22 mouse cellular contexts compared by ENCODE assay signal in genomic region chr4:40157500-40158223, GRCm38 (mm10). TPM values are rescaled to one million over a fixed set of nuclear protein-coding genes. Genes with fewer than 3 reads are reported as not detected.
DNase-seq lines count a peak whose midpoint lies in the region; ATAC-seq and TF ChIP-seq lines count a peak whose summit lies in the region.
"Had no signal": no experiment of that assay in that cellular context is flagged by ENCODE, and none has a peak within 500 bp of the region (broad histone marks: within the 10 kb centered on the region; RNA-seq: fewer than 3 reads in every experiment).

No protein-coding gene starts in this region.

- H3K4me3 ChIP-seq in gastrocnemius, adult 2 months: no peak overlapping the region
- no peak overlapping the region for H3K4me3 ChIP-seq in liver, embryonic 15.5 days (replicated peaks)
- no peak overlapping the region for H3K4me3 ChIP-seq in liver, embryonic 12.5 days
- H3K4me3 ChIP-seq in liver, postnatal 0 days (ENCODE audit: low read depth, low read length): no peak overlapping the region
- H3K4me3 ChIP-seq: heart, embryonic 13.5 days; left cerebral cortex, adult 2 months; limb, embryonic 10.5 days; neural tube, embryonic 13.5 days had no signal

- H3K4me2 ChIP-seq in liver, embryonic 15.5 days: no peak overlapping the region
- no peak overlapping the region for H3K4me2 ChIP-seq in liver, embryonic 12.5 days
- H3K4me2 ChIP-seq in liver, postnatal 0 days (ENCODE audit: low read depth, low read length): peak overlapping the region; percentile 34
- H3K4me2 ChIP-seq: heart, embryonic 13.5 days; neural tube, embryonic 13.5 days had no signal

- H3K27me3 ChIP-seq in liver, embryonic 15.5 days: no peaks in the 10 kb centered on the region
- H3K27me3 ChIP-seq in liver, embryonic 12.5 days (replicated peaks): no peaks in the 10 kb centered on the region
- no peaks in the 10 kb centered on the region for H3K27me3 ChIP-seq in liver, postnatal 0 days (ENCODE audit: insufficient read depth, low read length)
- H3K27me3 ChIP-seq: CH12.LX; heart, embryonic 13.5 days; neural tube, embryonic 13.5 days had no signal

- no peaks in the 10 kb centered on the region for H3K9me3 ChIP-seq in liver, embryonic 15.5 days (replicated peaks)
- H3K9me3 ChIP-seq in liver, embryonic 12.5 days (replicated peaks): peaks cover 9% of the 10 kb centered on the region; the same call in 1 of the 2 replicates
- H3K9me3 ChIP-seq in liver, postnatal 0 days (ENCODE audit: low read length): no peaks in the 10 kb centered on the region
- H3K9me3 ChIP-seq: heart, embryonic 13.5 days; limb, embryonic 10.5 days; neural tube, embryonic 13.5 days had no signal

- WGBS in liver, embryonic 15.5 days (ENCODE audit: insufficient replicate concordance): 62% methylated on average over 5 of the region's 5 CpGs
- 66% methylated on average over 5 of the region's 5 CpGs for WGBS in liver, embryonic 12.5 days (ENCODE audit: insufficient replicate concordance)
- WGBS in liver, postnatal 0 days (ENCODE audit: insufficient replicate concordance): 61% methylated on average over 5 of the region's 5 CpGs

- ATAC-seq in liver, embryonic 15.5 days (ENCODE audit: insufficient read depth): no peak
- no peak for ATAC-seq in liver, embryonic 12.5 days
- ATAC-seq in liver, postnatal 0 days: no peak
- ATAC-seq: forebrain, embryonic 14.5 days; hindbrain, embryonic 16.5 days had no signal

- TF ChIP-seq EP300 in liver, postnatal 0 days (IDR thresholded peaks at IDR 0.05; ENCODE audit: low read depth): no peak

- intact Hi-C loops in gastrocnemius, adult 2 months (cut with DNase I): no loop called here

- H3K9ac ChIP-seq in liver, embryonic 15.5 days: no peak overlapping the region
- no peak overlapping the region for H3K9ac ChIP-seq in liver, embryonic 12.5 days
- H3K9ac ChIP-seq in liver, postnatal 0 days (replicated peaks): peak overlapping the region; percentile 47; the same call in 1 of the 2 replicates
- H3K9ac ChIP-seq: heart, embryonic 13.5 days; liver, embryonic 14.5 days; neural tube, embryonic 13.5 days had no signal

- 0 out of 2 replicates have a peak, but pooled peaks cover 4% of the 10 kb centered on the region for H3K36me3 ChIP-seq in liver, embryonic 15.5 days (replicated peaks)
- peaks cover 9% of the 10 kb centered on the region for H3K36me3 ChIP-seq in liver, embryonic 12.5 days
- H3K36me3 ChIP-seq in liver, postnatal 0 days (replicated peaks; ENCODE audit: insufficient read depth, low read length): 0 out of 2 replicates have a peak, but pooled peaks cover 4% of the 10 kb centered on the region

- DNase-seq in gastrocnemius, adult 2 months: no peak
- no peak for DNase-seq in gastrocnemius, postnatal 10 days
- DNase-seq in adipocyte (ENCODE audit: low spot score): peak; percentile 70
- no peak for DNase-seq in liver, postnatal 0 days
- DNase-seq in MN1 (ENCODE audit: low spot score): no peak
- DNase-seq: cerebellum, adult 9-11 months; heart, postnatal 36 days; kidney, adult 8-10 months; kidney, postnatal 36 days; midbrain, embryonic 14.5 days; right cerebral cortex, adult 18-20 months; thymus, postnatal 36 days had no signal

- no peak for TF ChIP-seq CTCF in gastrocnemius, adult 2 months (IDR thresholded peaks at IDR 0.05)
- TF ChIP-seq CTCF in liver, postnatal 0 days (IDR thresholded peaks at IDR 0.05; ENCODE audit: low read depth): no peak

- peak overlapping the region; percentile 9; the same call in 1 of the 2 replicates for H3K27ac ChIP-seq in gastrocnemius, adult 2 months
- peak overlapping the region; percentile 69; the same call in 1 of the 2 replicates for H3K27ac ChIP-seq in liver, embryonic 15.5 days (replicated peaks)
- no peak overlapping the region for H3K27ac ChIP-seq in liver, embryonic 12.5 days
- H3K27ac ChIP-seq in liver, postnatal 0 days (ENCODE audit: low read depth): peak overlapping the region; percentile 87
- H3K27ac ChIP-seq: heart, embryonic 13.5 days; left cerebral cortex, adult 2 months; limb, embryonic 10.5 days; liver, embryonic 14.5 days; neural tube, embryonic 13.5 days had no signal

- peaks cover 35% of the 10 kb centered on the region for H3K4me1 ChIP-seq in liver, embryonic 15.5 days (replicated peaks)
- H3K4me1 ChIP-seq in liver, embryonic 12.5 days: peaks cover 23% of the 10 kb centered on the region
- peaks cover 33% of the 10 kb centered on the region for H3K4me1 ChIP-seq in liver, postnatal 0 days (ENCODE audit: insufficient read depth)
- H3K4me1 ChIP-seq: limb, embryonic 10.5 days; neural tube, embryonic 13.5 days had no signal

RNA-seq across cellular contexts. Expression of gene Aco1, which starts 14.8 kb away (rescaled TPM):
- total RNA-seq in gastrocnemius, adult 2 months (2021): 10 to 100 TPM; 16.5 to 17.7 TPM
- total RNA-seq in gastrocnemius, postnatal 10 days (2021): 10 to 100 TPM; 23.3 to 28.7 TPM
- polyA plus RNA-seq in liver, embryonic 15.5 days (2015; fragmentation: Nextera tagmentation; extraction: Ambion mirVana): 34.1 and 43.6 TPM in 2 replicates
- 26.9 and 27.5 TPM in 2 replicates for polyA plus RNA-seq in liver, embryonic 12.5 days (2016; fragmentation: Nextera tagmentation; extraction: Ambion mirVana)
- 40.1 and 41.1 TPM in 2 replicates for polyA plus RNA-seq in liver, postnatal 0 days (2015; fragmentation: Nextera tagmentation; extraction: Ambion mirVana)
